Mouse (Mus musculus) stomach, embryonic 14.5 days (tissue): ENCODE results near the gene Cdk4. TPM values are rescaled to one million over a fixed set of nuclear protein-coding genes. Genes with fewer than 3 reads are reported as not detected.

Source experiments
- ATAC-seq: fragments of 200-750 bp; cut with Nextera tagmentation; 2 replicates; pipeline ENCODE4 v1.8.0; 2017; ENCODE audit warnings: low read depth, moderate TSS enrichment; ENCODE audit not compliant: insufficient number of reproducible peaks, insufficient read depth, low FRiP score
- H3K27ac ChIP-seq: fragments of 300-500 bp; sonication (generic); 2 replicates; pipeline ENCODE4 v1.5.1; 2014; ENCODE audit warnings: mild to moderate bottlenecking, low read length, moderate library complexity, mixed read lengths
- H3K27me3 ChIP-seq: fragments of 300-500 bp; sonication (generic); 2 replicates; pipeline ENCODE4 v1.6.1; 2014; ENCODE audit warnings: low read length, control low read depth, mixed read lengths; ENCODE audit not compliant: control insufficient read depth, insufficient read depth
- H3K36me3 ChIP-seq: fragments of 300-500 bp; sonication (generic); 2 replicates; pipeline ENCODE4 v1.6.1; 2014; ENCODE audit warnings: mild to moderate bottlenecking, control low read depth, low read length, moderate library complexity, mixed read lengths; ENCODE audit not compliant: control insufficient read depth, insufficient read depth
- H3K4me1 ChIP-seq: fragments of 300-500 bp; sonication (generic); 2 replicates; pipeline ENCODE4 v1.6.1; 2014; ENCODE audit warnings: low read length, control low read depth, mixed read lengths; ENCODE audit not compliant: control insufficient read depth, insufficient read depth
- H3K4me2 ChIP-seq: fragments of 300-500 bp; sonication (generic); replicated peaks from 2 replicates; pipeline ENCODE4 v1.6.1; 2014; ENCODE audit warnings: low read depth, low read length, control low read depth
- H3K4me3 ChIP-seq: fragments of 300-500 bp; sonication (generic); 2 replicates; pipeline ENCODE4 v1.5.1; 2014; ENCODE audit warnings: low read depth, low read length, control low read depth
- H3K9ac ChIP-seq: fragments of 300-500 bp; sonication (generic); replicated peaks from 2 replicates; pipeline ENCODE4 v1.6.1; 2014; ENCODE audit warnings: low read depth, mild to moderate bottlenecking, control low read depth, low read length, moderate library complexity, mixed read lengths
- H3K9me3 ChIP-seq: fragments of 300-500 bp; sonication (generic); 2 replicates; pipeline ENCODE4 v1.6.1; 2016; ENCODE audit warnings: low read depth, low read length, control low read depth; ENCODE audit not compliant: control insufficient read depth
- WGBS: fragments of 180-500 bp; shearing (Covaris S2); extraction: QIAGEN DNeasy Blood & Tissue Kit; methylation state at CpG from one replicate; pipeline ENCODE4 v1.1.7; 2014; 5-methylcytosine and 5-hydroxymethylcytosine counted together
- polyA plus RNA-seq: library from polyadenylated mRNA; unstranded; fragments of >200 nt; fragmentation: Nextera tagmentation; extraction: Ambion mirVana; gene quantifications from 2 replicates; pipeline ENCODE4 v1.2.1, GENCODE M21; 2014

Gene Cdk4
- polyA plus RNA-seq, 1 experiment from 2014 or later = 1,817 TPM

GRCm38 (mm10) chr10:127091507-127092396, 28.4 kb downstream of the Cdk4 start:
- Histone ChIP-seq H3K4me2 (peak overlapping the region; percentile 30), H3K4me1 (peaks cover 16% of the 10 kb centered on the region), H3K9me3 (no peaks in the 10 kb centered on the region), H3K36me3 (no peaks in the 10 kb centered on the region), H3K27me3 (peaks cover 38% of the 10 kb centered on the region), H3K27ac (no peak overlapping the region), H3K9ac (no peak overlapping the region), H3K4me3 (peak overlapping the region; percentile 19)
- no peak for ATAC-seq
- 9% methylated on average over 37 of the region's 51 CpGs for WGBS

- Histone ChIP-seq H3K27ac (no peak overlapping the region), H3K4me3 (no peak overlapping the region), H3K36me3 (0 out of 2 replicates have a peak, but pooled peaks cover 5% of the 10 kb centered on the region), H3K9ac (no peak overlapping the region), H3K4me2 (no peak overlapping the region), H3K27me3 (peaks cover 38% of the 10 kb centered on the region), H3K9me3 (no peaks in the 10 kb centered on the region), H3K4me1 (peaks cover 16% of the 10 kb centered on the region)
- 53% methylated on average over 4 of the region's 4 CpGs for WGBS
- no peak for ATAC-seq
These were observed 29.4 kb downstream of the Cdk4 start for GRCm38 (mm10) chr10:127092742-127093141.

GRCm38 (mm10) chr10:127094382-127094802, 31.1 kb downstream of the Cdk4 start:
- peak; percentile 68 for ATAC-seq
- 30% methylated on average over 7 of the region's 7 CpGs for WGBS
- Histone ChIP-seq H3K4me3 (no peak overlapping the region), H3K36me3 (peaks cover 12% of the 10 kb centered on the region; the same call in 1 of the 2 replicates), H3K27ac (no peak overlapping the region), H3K4me1 (peaks cover 16% of the 10 kb centered on the region), H3K9me3 (no peaks in the 10 kb centered on the region), H3K27me3 (peaks cover 32% of the 10 kb centered on the region), H3K4me2 (no peak overlapping the region), H3K9ac (no peak overlapping the region)

- Histone ChIP-seq H3K4me1 (0 out of 2 replicates have a peak, but pooled peaks cover 3% of the 10 kb centered on the region), H3K27me3 (no peaks in the 10 kb centered on the region), H3K36me3 (peaks cover 19% of the 10 kb centered on the region; the same call in 1 of the 2 replicates), H3K9ac (no peak overlapping the region), H3K9me3 (no peaks in the 10 kb centered on the region), H3K27ac (no peak overlapping the region), H3K4me3 (no peak overlapping the region), H3K4me2 (no peak overlapping the region)
- no peak for ATAC-seq
- 78% methylated on average over 20 of the region's 20 CpGs for WGBS
These were observed 35.2 kb downstream of the Cdk4 start for GRCm38 (mm10) chr10:127098514-127098913.

GRCm38 (mm10) chr10:127099191-127099590, 35.9 kb downstream of the Cdk4 start:
- Histone ChIP-seq H3K9me3 (no peaks in the 10 kb centered on the region), H3K27me3 (no peaks in the 10 kb centered on the region), H3K36me3 (peaks cover 19% of the 10 kb centered on the region; the same call in 1 of the 2 replicates), H3K4me3 (no peak overlapping the region), H3K27ac (no peak overlapping the region), H3K4me2 (no peak overlapping the region), H3K9ac (no peak overlapping the region), H3K4me1 (0 out of 2 replicates have a peak, but pooled peaks cover 3% of the 10 kb centered on the region)
- ATAC-seq = no peak
- 90% methylated on average over 10 of the region's 10 CpGs for WGBS

GRCm38 (mm10) chr10:127099868-127100267, 36.5 kb downstream of the Cdk4 start:
- H3K9me3 ChIP-seq = no peaks in the 10 kb centered on the region
- H3K9ac ChIP-seq = no peak overlapping the region
- H3K4me2 ChIP-seq = no peak overlapping the region
- no peak for ATAC-seq
- peaks cover 19% of the 10 kb centered on the region; the same call in 1 of the 2 replicates for H3K36me3 ChIP-seq
- H3K4me1 ChIP-seq = 0 out of 2 replicates have a peak, but pooled peaks cover 2% of the 10 kb centered on the region
- no peak overlapping the region for H3K27ac ChIP-seq
- H3K27me3 ChIP-seq = no peaks in the 10 kb centered on the region
- no peak overlapping the region for H3K4me3 ChIP-seq
- WGBS = 93% methylated on average over 15 of the region's 15 CpGs

GRCm38 (mm10) chr10:127100414-127100813, 37.1 kb downstream of the Cdk4 start:
- H3K4me3 ChIP-seq = no peak overlapping the region
- no peak overlapping the region for H3K9ac ChIP-seq
- no peaks in the 10 kb centered on the region for H3K4me1 ChIP-seq
- H3K4me2 ChIP-seq = no peak overlapping the region
- no peak overlapping the region for H3K27ac ChIP-seq
- H3K27me3 ChIP-seq = no peaks in the 10 kb centered on the region
- 78% methylated on average over 8 of the region's 8 CpGs for WGBS
- no peak for ATAC-seq
- no peaks in the 10 kb centered on the region for H3K9me3 ChIP-seq
- peaks cover 19% of the 10 kb centered on the region; the same call in 1 of the 2 replicates for H3K36me3 ChIP-seq

- Histone ChIP-seq H3K9me3 (no peaks in the 10 kb centered on the region), H3K27me3 (no peaks in the 10 kb centered on the region), H3K36me3 (peaks cover 19% of the 10 kb centered on the region), H3K4me2 (no peak overlapping the region), H3K4me3 (no peak overlapping the region), H3K4me1 (no peaks in the 10 kb centered on the region), H3K9ac (no peak overlapping the region), H3K27ac (no peak overlapping the region)
- WGBS = 80% methylated on average over 6 of the region's 6 CpGs
- ATAC-seq = no peak
These were observed 37.8 kb downstream of the Cdk4 start for GRCm38 (mm10) chr10:127101151-127101550.
